Mouse (Mus musculus): ENCODE measurements at regions not wholly inside any gene's neighbourhood (a gene's known extent, or its start where the extent isn't known, plus 50 kb on each side); places are given as distances from the start of the nearest gene placed in this dataset.

- ATAC-seq (ENCODE audit: insufficient number of reproducible peaks, low FRiP score, low TSS enrichment), result no peak
These were observed 358.4 kb downstream of the Bckdhb start for GRCm38 (mm10) chr9:84283296-84283695.

GRCm38 (mm10) chr9:84285604-84286003 lies 360.7 kb downstream of the Bckdhb start:
- ATAC-seq (ENCODE audit: insufficient number of reproducible peaks, low FRiP score, low TSS enrichment), result no peak

GRCm38 (mm10) chr9:84295891-84296290 lies 370.9 kb downstream of the Bckdhb start:
- no peak for ATAC-seq (ENCODE audit: insufficient number of reproducible peaks, low FRiP score, low TSS enrichment)

GRCm38 (mm10) chr9:84296456-84296855 lies 371.5 kb downstream of the Bckdhb start:
- no peak for ATAC-seq (ENCODE audit: insufficient number of reproducible peaks, low FRiP score, low TSS enrichment)

- ATAC-seq (ENCODE audit: insufficient number of reproducible peaks, low FRiP score, low TSS enrichment), result no peak
These were observed 379.5 kb downstream of the Bckdhb start for GRCm38 (mm10) chr9:84304398-84304797.

- ATAC-seq (ENCODE audit: insufficient number of reproducible peaks, low FRiP score, low TSS enrichment), result no peak
These were observed 393.9 kb downstream of the Bckdhb start for GRCm38 (mm10) chr9:84318811-84319210.

GRCm38 (mm10) chr9:84319338-84319737 lies 394.4 kb downstream of the Bckdhb start:
- no peak for ATAC-seq (ENCODE audit: insufficient number of reproducible peaks, low FRiP score, low TSS enrichment)

- ATAC-seq (ENCODE audit: insufficient number of reproducible peaks, low FRiP score, low TSS enrichment), result no peak
These were observed 398.2 kb downstream of the Bckdhb start for GRCm38 (mm10) chr9:84323145-84323544.

GRCm38 (mm10) chr9:84331083-84331602 lies 406.2 kb downstream of the Bckdhb start:
- ATAC-seq (ENCODE audit: insufficient number of reproducible peaks, low FRiP score, low TSS enrichment), result no peak

GRCm38 (mm10) chr9:84343435-84344095 lies 418.6 kb downstream of the Bckdhb start:
- ATAC-seq (ENCODE audit: insufficient number of reproducible peaks, low FRiP score, low TSS enrichment), result peak; percentile 64

- ATAC-seq (ENCODE audit: insufficient number of reproducible peaks, low FRiP score, low TSS enrichment), result no peak
These were observed 425.3 kb downstream of the Bckdhb start for GRCm38 (mm10) chr9:84350223-84350622.

GRCm38 (mm10) chr9:84354409-84354808 lies 429.5 kb downstream of the Bckdhb start:
- no peak for ATAC-seq (ENCODE audit: insufficient number of reproducible peaks, low FRiP score, low TSS enrichment)

- 0 out of 2 replicates have a peak, but pooled peaks have one; percentile 56 for ATAC-seq (ENCODE audit: insufficient number of reproducible peaks, low FRiP score, low TSS enrichment)
These were observed 431.2 kb downstream of the Bckdhb start for GRCm38 (mm10) chr9:84356167-84356566.

- no peak for ATAC-seq (ENCODE audit: insufficient number of reproducible peaks, low FRiP score, low TSS enrichment)
These were observed 434.9 kb downstream of the Bckdhb start for GRCm38 (mm10) chr9:84359879-84360278.

- no peak for ATAC-seq (ENCODE audit: insufficient number of reproducible peaks, low FRiP score, low TSS enrichment)
These were observed 435.5 kb downstream of the Bckdhb start for GRCm38 (mm10) chr9:84360484-84360883.

GRCm38 (mm10) chr9:84363478-84363877 lies 438.5 kb downstream of the Bckdhb start:
- peak; percentile 75 for ATAC-seq (ENCODE audit: insufficient number of reproducible peaks, low FRiP score, low TSS enrichment)

- ATAC-seq (ENCODE audit: insufficient number of reproducible peaks, low FRiP score, low TSS enrichment), result no peak
These were observed 444.3 kb downstream of the Bckdhb start for GRCm38 (mm10) chr9:84369200-84369599.

GRCm38 (mm10) chr9:84370260-84370659 lies 445.3 kb downstream of the Bckdhb start:
- ATAC-seq (ENCODE audit: insufficient number of reproducible peaks, low FRiP score, low TSS enrichment), result no peak

GRCm38 (mm10) chr9:84375746-84376145 lies 450.8 kb downstream of the Bckdhb start:
- no peak for ATAC-seq (ENCODE audit: insufficient number of reproducible peaks, low FRiP score, low TSS enrichment)

GRCm38 (mm10) chr9:84376621-84377020 lies 451.7 kb downstream of the Bckdhb start:
- no peak for ATAC-seq (ENCODE audit: insufficient number of reproducible peaks, low FRiP score, low TSS enrichment)

- ATAC-seq (ENCODE audit: insufficient number of reproducible peaks, low FRiP score, low TSS enrichment), result no peak
These were observed 457.0 kb downstream of the Bckdhb start for GRCm38 (mm10) chr9:84381942-84382341.

GRCm38 (mm10) chr9:84389831-84390230 lies 464.9 kb downstream of the Bckdhb start:
- ATAC-seq (ENCODE audit: insufficient number of reproducible peaks, low FRiP score, low TSS enrichment), result no peak

Measured in cerebellum, adult (tissue).